Mouse (Mus musculus) thymus, postnatal 0 days (tissue): ENCODE measurements around the gene Ces4a. TPM values are rescaled to one million over a fixed set of nuclear protein-coding genes. Genes with fewer than 3 reads are reported as not detected.
"Not testable (repeated sequence)": the region's sequence is repeated elsewhere in the genome, so short reads cannot be mapped to it uniquely, and the experiment has no call there.

Source experiments
- DNase-seq: peaks from one replicate; pipeline ENCODE4 v3.0.0-alpha.2; 2015; ENCODE audit warnings: low spot score
- polyA plus RNA-seq: library from polyadenylated mRNA; unstranded; fragments of >200 nt; fragmentation: Nextera tagmentation; extraction: Ambion mirVana; gene quantifications from 2 replicates; pipeline ENCODE4 v1.2.1, GENCODE M21; 2015

Ces4a gene
- polyA plus RNA-seq, 1 experiment from 2014 or later, result 0.14 TPM

DNA sequence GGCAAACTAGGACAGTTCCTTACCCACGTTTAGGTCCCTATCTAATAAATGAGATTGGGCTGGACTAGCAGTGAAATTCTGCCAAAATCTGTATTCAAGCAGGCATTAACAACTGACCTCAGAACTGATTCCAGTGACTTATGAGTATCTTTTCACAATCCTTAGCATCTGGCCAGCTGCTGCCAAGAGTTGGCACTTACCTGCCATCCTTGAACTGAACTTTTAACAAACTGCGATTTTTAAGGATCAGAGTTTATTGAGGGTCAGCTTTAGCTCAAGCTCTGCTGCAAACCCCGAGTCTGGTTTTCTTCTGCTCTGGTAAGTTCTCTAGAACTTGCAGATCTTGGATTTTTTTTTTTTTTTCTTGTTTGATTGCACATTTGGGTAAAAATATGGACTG is 38.0 kb downstream of the Ces4a start:
- DNase-seq, result no peak

- DNase-seq, result no peak
These were observed 38.4 kb downstream of the Ces4a start for GRCm38 (mm10) chr8:105170041-105170380.

DNA sequence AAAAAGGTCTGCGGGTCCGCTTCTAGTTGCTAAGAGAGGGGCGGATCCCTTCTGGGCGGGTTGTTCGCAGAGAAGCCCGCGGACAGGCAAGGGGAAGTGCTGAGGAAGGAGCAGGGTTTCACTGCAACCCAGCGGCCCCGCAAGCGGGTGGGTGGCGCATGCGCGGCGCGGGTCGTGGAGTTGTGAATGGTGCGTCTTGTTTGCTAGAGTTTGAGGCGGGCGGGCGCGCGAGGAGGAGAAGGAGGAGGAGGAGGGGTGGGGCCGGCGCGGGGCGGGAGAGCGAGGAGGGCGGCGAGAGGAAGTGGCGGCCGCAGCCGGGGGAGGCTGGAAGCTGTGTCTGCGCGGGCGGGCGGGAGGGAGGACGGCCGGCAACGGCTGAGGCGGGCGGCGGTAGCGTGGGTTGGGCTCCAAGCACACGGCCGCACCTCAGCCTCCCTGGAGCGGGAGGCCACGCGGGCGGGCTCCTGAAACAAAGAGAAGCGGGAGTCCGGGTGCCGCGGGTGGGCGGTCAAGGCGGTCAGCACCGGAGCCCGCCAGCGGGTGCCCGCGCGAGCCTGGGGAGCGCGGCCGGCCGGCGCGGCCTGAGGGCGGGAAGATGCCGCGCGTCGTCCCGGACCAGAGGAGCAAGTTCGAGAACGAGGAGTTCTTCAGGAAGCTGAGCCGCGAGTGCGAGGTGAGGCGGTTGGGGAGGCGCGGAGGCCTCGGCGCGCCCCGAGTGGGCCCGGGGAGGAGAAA is 38.9 kb downstream of the Ces4a start, which contains the start of gene Cbfb:
Gene Cbfb (plus strand): TSS at position 294 of the 735 bp plus-strand sequence.
- DNase-seq, result peak; percentile 97

DNA sequence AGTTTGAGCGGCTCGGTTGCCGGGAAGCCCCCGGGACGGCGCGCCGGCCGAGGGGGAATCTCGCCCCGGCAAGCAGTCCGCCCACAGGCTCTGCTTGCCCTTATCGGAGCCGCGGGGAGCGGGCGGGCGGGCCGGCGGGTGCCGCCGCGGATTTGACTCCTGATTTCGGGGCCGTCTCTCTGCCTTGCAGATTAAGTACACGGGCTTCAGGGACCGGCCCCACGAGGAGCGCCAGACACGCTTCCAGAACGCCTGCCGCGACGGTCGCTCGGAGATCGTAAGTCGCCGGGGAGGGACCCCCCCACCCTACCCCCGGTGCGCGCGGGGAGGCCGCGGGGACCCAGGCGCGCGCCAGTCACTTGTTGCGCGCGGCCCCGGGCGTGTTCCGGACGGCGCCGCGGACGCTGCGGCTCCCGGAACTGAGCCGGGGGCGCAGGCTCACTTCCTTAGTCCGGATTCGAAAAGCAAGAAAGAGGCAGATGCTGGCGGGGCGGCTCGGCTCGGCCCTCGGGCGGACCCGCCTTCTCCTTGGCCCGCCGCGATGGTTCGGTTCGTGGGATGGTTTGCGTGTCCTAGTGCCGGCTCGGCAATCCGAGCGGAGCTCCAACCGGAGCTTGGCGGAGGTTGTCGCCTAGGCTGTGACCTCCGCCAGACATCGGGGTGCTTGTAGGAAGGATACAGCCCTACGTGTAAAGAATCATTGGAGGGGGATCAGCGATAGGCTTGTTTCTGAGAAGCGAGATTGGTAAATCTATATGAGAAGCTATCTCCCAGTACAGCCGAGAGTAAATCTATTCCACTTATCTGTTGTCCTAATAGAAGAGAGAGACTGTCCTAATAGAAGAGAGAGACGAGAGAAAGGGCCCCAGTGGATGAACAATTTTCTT is 39.8 kb downstream of the Ces4a start:
- DNase-seq, result peak; percentile 79

DNA sequence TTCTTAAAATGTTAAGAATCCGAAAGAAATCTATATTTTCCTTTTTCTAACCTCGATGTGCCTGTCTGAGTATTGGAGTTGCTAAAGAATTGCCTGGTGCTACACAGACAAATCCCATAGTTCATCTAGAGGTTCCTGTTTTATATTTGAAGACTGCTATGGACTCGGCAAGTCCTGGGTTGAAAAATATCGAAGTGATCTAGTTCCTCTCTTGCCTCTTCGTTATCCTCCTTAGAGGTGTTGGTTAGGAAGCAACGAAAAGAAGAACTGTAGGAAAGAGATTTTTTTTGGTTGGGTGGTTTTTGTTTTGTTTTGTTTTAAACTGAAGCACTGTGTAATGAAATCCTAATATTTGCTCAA is 40.4 kb downstream of the Ces4a start:
- DNase-seq, result no peak

- DNase-seq, result not testable (repeated sequence)
These were observed 43.7 kb downstream of the Ces4a start for GRCm38 (mm10) chr8:105175287-105175686.

- DNase-seq, result no peak
These were observed 46.7 kb downstream of the Ces4a start for GRCm38 (mm10) chr8:105178211-105178800.

DNA sequence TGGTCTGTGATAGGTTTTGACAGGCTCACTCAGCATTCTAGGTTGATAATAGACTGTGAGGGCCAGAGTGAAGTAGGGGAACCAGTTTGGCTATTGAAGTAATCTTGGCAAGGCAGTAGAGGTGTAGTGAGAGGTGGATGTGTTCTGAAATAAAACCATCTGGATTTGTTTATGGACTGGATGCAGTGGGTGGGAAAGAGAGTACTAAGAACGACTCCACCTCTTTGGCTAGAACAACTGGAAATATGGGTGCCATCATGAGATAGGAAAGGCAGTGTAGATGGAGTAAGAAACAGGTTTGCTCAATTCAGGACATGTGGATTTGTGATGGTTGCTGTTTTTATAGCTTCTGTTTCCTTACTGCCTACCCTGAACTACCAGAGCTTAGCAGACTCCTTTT is 50.6 kb downstream of the Ces4a start:
- no peak for DNase-seq

DNA sequence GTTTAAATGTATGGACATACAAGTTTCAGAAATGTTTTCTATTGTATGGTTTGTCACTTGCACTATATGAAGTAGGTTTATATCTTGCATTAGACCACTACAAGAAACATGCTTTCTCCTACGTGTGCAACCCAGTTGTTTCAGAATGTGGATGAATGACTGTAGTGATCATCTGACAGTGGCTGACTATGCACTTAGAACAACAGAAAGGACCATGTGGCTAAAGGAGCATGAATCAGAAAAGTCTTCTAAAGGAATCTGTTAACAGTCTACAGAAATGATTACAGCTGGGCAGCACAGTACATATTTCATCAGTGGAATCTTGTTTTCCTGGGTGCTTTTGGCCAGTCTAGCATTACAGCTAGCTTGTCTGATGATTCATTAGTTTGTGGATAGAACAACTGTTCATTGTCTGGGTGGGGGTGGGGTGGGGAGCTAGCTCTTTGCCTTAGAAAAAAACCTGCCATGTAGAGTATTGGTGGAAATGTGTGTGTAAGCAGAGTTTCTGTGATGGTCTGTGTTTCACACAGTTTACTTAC is 54.9 kb downstream of the Ces4a start:
- DNase-seq, result no peak

GRCm38 (mm10) chr8:105192182-105192581 is 60.6 kb downstream of the Ces4a start:
- no peak for DNase-seq

Other genes starting within 250 kb of the Ces4a start
- gene Ces2e, start 205.5 kb upstream of the Ces4a start, polyA plus RNA-seq, result 0.13 and 0.35 TPM in 2 replicates
- 0.09 and 0.41 TPM in 2 replicates for gene Ces2f, start 184.4 kb upstream of the Ces4a start, polyA plus RNA-seq
- gene Ces2g, start 170.1 kb upstream of the Ces4a start, polyA plus RNA-seq, result 0.68 and 1.0 TPM in 2 replicates
- not detected in 2 replicates for gene Ces2h, start 130.9 kb upstream of the Ces4a start, polyA plus RNA-seq
- gene Ces3a, start 83.2 kb upstream of the Ces4a start, polyA plus RNA-seq, result 0.07 TPM in 1 of 2 replicates, not detected in the other
- not detected in 2 replicates for gene Ces3b, start 48.0 kb upstream of the Ces4a start, polyA plus RNA-seq
- gene Cbfb, start 38.9 kb downstream of the Ces4a start, polyA plus RNA-seq, result 68.5 and 77.3 TPM in 2 replicates
- gene D230025D16Rik, start 93.3 kb downstream of the Ces4a start, polyA plus RNA-seq, result 18.1 and 18.6 TPM in 2 replicates
- gene B3gnt9, start 123.4 kb downstream of the Ces4a start, polyA plus RNA-seq, result 4.9 and 5.6 TPM in 2 replicates
- gene Tradd, start 132.8 kb downstream of the Ces4a start, polyA plus RNA-seq, result 51.0 and 57.0 TPM in 2 replicates
- gene Fbxl8, start 132.8 kb downstream of the Ces4a start, polyA plus RNA-seq, result 7.6 and 8.2 TPM in 2 replicates
- not detected in 2 replicates for gene Hsf4, start 138.0 kb downstream of the Ces4a start, polyA plus RNA-seq
- gene Nol3, start 144.3 kb downstream of the Ces4a start, polyA plus RNA-seq, result 0.42 and 0.47 TPM in 2 replicates
- gene 4931428F04Rik, start 158.1 kb downstream of the Ces4a start, polyA plus RNA-seq, result 3.2 and 4.2 TPM in 2 replicates
- 4.0 and 5.1 TPM in 2 replicates for gene Exoc3l, start 164.3 kb downstream of the Ces4a start, polyA plus RNA-seq
- 81.7 and 103 TPM in 2 replicates for gene E2f4, start 165.9 kb downstream of the Ces4a start, polyA plus RNA-seq
- 9.3 and 9.4 TPM in 2 replicates for gene Elmo3, start 173.8 kb downstream of the Ces4a start, polyA plus RNA-seq
- 2.1 and 4.3 TPM in 2 replicates for gene Lrrc29, start 194.5 kb downstream of the Ces4a start, polyA plus RNA-seq
- gene Tmem208, start 194.6 kb downstream of the Ces4a start, polyA plus RNA-seq, result 145 and 149 TPM in 2 replicates
- gene Fhod1, start 216.2 kb downstream of the Ces4a start, polyA plus RNA-seq, result 0.85 and 1.1 TPM in 2 replicates
- gene Slc9a5, start 217.0 kb downstream of the Ces4a start, polyA plus RNA-seq, result 0.48 and 0.60 TPM in 2 replicates
- 0.09 and 0.21 TPM in 2 replicates for gene Plekhg4, start 241.5 kb downstream of the Ces4a start, polyA plus RNA-seq